Comparison of ENCODE assay signal across 9 mouse cellular contexts in the genomic region with DNA sequence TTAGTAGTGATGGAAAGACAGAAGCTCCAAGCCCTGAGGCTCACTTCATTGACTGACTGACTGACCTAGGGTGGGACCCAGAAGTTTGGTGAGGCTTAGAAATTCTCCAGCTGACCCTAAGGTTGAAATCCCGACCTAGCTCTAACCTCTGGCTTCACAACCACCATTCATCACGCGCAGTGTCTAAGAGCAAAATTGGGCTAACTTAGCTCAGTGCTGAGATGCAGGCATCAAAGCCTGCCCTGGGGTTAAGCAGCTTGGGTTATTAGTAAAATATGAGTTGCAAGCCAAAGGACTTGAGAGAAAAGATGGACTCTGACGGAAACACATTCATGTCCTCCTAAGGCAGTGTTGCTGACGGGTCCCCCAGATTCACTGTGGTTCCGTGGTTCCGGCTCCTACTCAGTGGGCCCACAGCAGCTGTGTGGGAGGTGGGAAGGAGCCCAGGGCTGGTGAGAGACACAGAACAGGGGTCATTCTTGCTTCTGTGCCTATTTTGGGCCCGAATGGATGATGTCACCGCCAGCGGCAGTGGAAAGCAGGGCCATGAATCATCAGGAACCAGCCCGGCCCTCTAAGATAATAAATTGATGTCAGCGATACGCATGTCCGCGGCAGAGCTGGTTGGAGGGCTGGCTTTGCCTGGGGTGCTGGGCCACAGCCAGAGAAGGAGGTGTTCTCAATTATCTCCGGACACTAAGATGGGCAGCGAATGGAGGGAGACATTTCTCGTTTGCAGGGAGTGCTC.
DNase-seq lines count a peak whose midpoint lies in the region; ATAC-seq and TF ChIP-seq lines count a peak whose summit lies in the region.
"Had no signal": no experiment of that assay in that cellular context is flagged by ENCODE, and none has a peak within 500 bp of the region (broad histone marks: within the 10 kb centered on the region; RNA-seq: fewer than 3 reads in every experiment).

No protein-coding gene starts in this region.

- H3K4me1 ChIP-seq in CH12.LX (ENCODE audit: control insufficient read depth in 1 of 2, insufficient read depth in 2 of 2): peaks cover 0 to 11% of the 10 kb centered on the region in 2 experiments; a peak in 1 of 4 replicates
- peaks cover 79% of the 10 kb centered on the region for H3K4me1 ChIP-seq in hindbrain, embryonic 13.5 days (replicated peaks)
- peaks cover 34% of the 10 kb centered on the region for H3K4me1 ChIP-seq in lung, embryonic 15.5 days
- peaks cover 25% of the 10 kb centered on the region for H3K4me1 ChIP-seq in stomach, embryonic 15.5 days

- in situ Hi-C loops in CH12.LX (cut with MboI; ENCODE audit: low pct_ligation_motif_present, low pct_unique_long_range_greater_than_20kb, low sequenced_read_pairs): no loop called here

- ATAC-seq in hindbrain, embryonic 13.5 days (ENCODE audit: low FRiP score): no peak
- peak; percentile 47; the same call in 1 of the 2 replicates for ATAC-seq in lung, embryonic 15.5 days (ENCODE audit: borderline replicate concordance, extremely low read depth, low FRiP score, low TSS enrichment)
- peak; percentile 47; the same call in 1 of the 2 replicates for ATAC-seq in stomach, embryonic 15.5 days (ENCODE audit: insufficient read depth, low FRiP score, low read depth)
- no peak for ATAC-seq in erythroid progenitor cell, adult 5-6 weeks (replicated peaks; ENCODE audit: low FRiP score, poor library complexity, severe bottlenecking)

- H3K9me3 ChIP-seq in CH12.LX (replicated peaks; ENCODE audit: low read length): no peaks in the 10 kb centered on the region
- H3K9me3 ChIP-seq in hindbrain, embryonic 13.5 days: no peaks in the 10 kb centered on the region
- no peaks in the 10 kb centered on the region for H3K9me3 ChIP-seq in lung, embryonic 15.5 days
- H3K9me3 ChIP-seq in stomach, embryonic 15.5 days: no peaks in the 10 kb centered on the region
- H3K9me3 ChIP-seq: embryonic facial prominence, embryonic 15.5 days had no signal

- peaks cover 7 to 75% of the 10 kb centered on the region in 2 experiments for H3K36me3 ChIP-seq in CH12.LX (replicated peaks in 1 of 2; ENCODE audit: control insufficient read depth in 1 of 2, insufficient read depth in 1 of 2, low read length in 1 of 2)
- H3K36me3 ChIP-seq in hindbrain, embryonic 13.5 days: no peaks in the 10 kb centered on the region
- no peaks in the 10 kb centered on the region for H3K36me3 ChIP-seq in lung, embryonic 15.5 days
- no peaks in the 10 kb centered on the region for H3K36me3 ChIP-seq in stomach, embryonic 15.5 days
- H3K36me3 ChIP-seq: embryonic facial prominence, embryonic 15.5 days had no signal

- no peak for TF ChIP-seq POLR2A in CH12.LX (IDR thresholded peaks at IDR 0.05; ENCODE audit: low read depth, low read length)

- no peak for TF ChIP-seq EP300 in CH12.LX (IDR thresholded peaks at IDR 0.05; ENCODE audit: low read length)

- H3K4me2 ChIP-seq in CH12.LX (ENCODE audit: insufficient read depth, low read depth, poor library complexity, severe bottlenecking): no peak overlapping the region
- H3K4me2 ChIP-seq in hindbrain, embryonic 13.5 days: no peak overlapping the region
- H3K4me2 ChIP-seq in lung, embryonic 15.5 days: no peak overlapping the region
- peak overlapping the region; percentile 11; the same call in 1 of the 2 replicates for H3K4me2 ChIP-seq in stomach, embryonic 15.5 days
- H3K4me2 ChIP-seq: embryonic facial prominence, embryonic 15.5 days had no signal

- intact Hi-C loops in gastrocnemius, adult 2 months (cut with DNase I): no loop called here

- WGBS in hindbrain, embryonic 13.5 days: 39% methylated on average over 18 of the region's 18 CpGs
- 42% methylated on average over 18 of the region's 18 CpGs for WGBS in lung, embryonic 15.5 days
- 42% methylated on average over 18 of the region's 18 CpGs for WGBS in stomach, embryonic 15.5 days

- peak; percentile 58 to 71 for DNase-seq in cerebellum, postnatal 10 days
- no peak for DNase-seq in cerebellum, adult 8-10 months
- no peak for DNase-seq in CH12.LX (ENCODE audit: extremely low read depth)
- peak; percentile 83 for DNase-seq in gastrocnemius, adult 2 months

- no peak for TF ChIP-seq RAD21 in CH12.LX (IDR thresholded peaks at IDR 0.05; ENCODE audit: low read depth, low read length)

- no peaks in the 10 kb centered on the region for H3K27me3 ChIP-seq in CH12.LX (replicated peaks)
- H3K27me3 ChIP-seq in hindbrain, embryonic 13.5 days: no peaks in the 10 kb centered on the region
- no peaks in the 10 kb centered on the region for H3K27me3 ChIP-seq in lung, embryonic 15.5 days
- H3K27me3 ChIP-seq in stomach, embryonic 15.5 days (replicated peaks): no peaks in the 10 kb centered on the region
- H3K27me3 ChIP-seq: embryonic facial prominence, embryonic 15.5 days had no signal

- H3K4me3 ChIP-seq in CH12.LX (replicated peaks in 1 of 3; ENCODE audit: low read depth in 2 of 3, low read length in 2 of 3, poor library complexity in 1 of 3): no peak overlapping the region
- H3K4me3 ChIP-seq in gastrocnemius, adult 2 months: no peak overlapping the region
- H3K4me3 ChIP-seq in hindbrain, embryonic 13.5 days: no peak overlapping the region
- no peak overlapping the region for H3K4me3 ChIP-seq in lung, embryonic 15.5 days
- H3K4me3 ChIP-seq in stomach, embryonic 15.5 days (replicated peaks): no peak overlapping the region
- H3K4me3 ChIP-seq: embryonic facial prominence, embryonic 15.5 days had no signal

- H3K9ac ChIP-seq in CH12.LX (ENCODE audit: insufficient read depth, low read depth): no peak overlapping the region
- peak overlapping the region; percentile 46; the same call in 1 of the 2 replicates for H3K9ac ChIP-seq in hindbrain, embryonic 13.5 days
- H3K9ac ChIP-seq in lung, embryonic 15.5 days: no peak overlapping the region
- H3K9ac ChIP-seq in stomach, embryonic 15.5 days: no peak overlapping the region
- H3K9ac ChIP-seq: embryonic facial prominence, embryonic 15.5 days had no signal

- H3K27ac ChIP-seq in CH12.LX (ENCODE audit: insufficient read depth, low read depth): no peak overlapping the region
- H3K27ac ChIP-seq in gastrocnemius, adult 2 months: peak overlapping the region; percentile 68
- H3K27ac ChIP-seq in hindbrain, embryonic 13.5 days: peak overlapping the region; percentile 84
- no peak overlapping the region for H3K27ac ChIP-seq in lung, embryonic 15.5 days
- H3K27ac ChIP-seq in stomach, embryonic 15.5 days: no peak overlapping the region
- H3K27ac ChIP-seq: embryonic facial prominence, embryonic 15.5 days had no signal

- TF ChIP-seq CTCF in CH12.LX (conservative IDR thresholded peaks at IDR 0.05 in 1 of 2, IDR thresholded peaks at IDR 0.05 in 1 of 2; ENCODE audit: low read depth in 2 of 2, low read length in 2 of 2): no peak
- TF ChIP-seq CTCF in gastrocnemius, adult 2 months (IDR thresholded peaks at IDR 0.05): no peak

- H3K79me2 ChIP-seq in CH12.LX (replicated peaks; ENCODE audit: control insufficient read depth, extremely low read depth, insufficient read depth, poor library complexity, severe bottlenecking): no peaks in the 10 kb centered on the region

- dilution Hi-C loops in CH12.LX (cut with MboI; ENCODE audit: extremely low pct_ligation_motif_present, extremely low pct_unique_long_range_greater_than_20kb, low sequenced_read_pairs): no loop called here

TF ChIP-seq in CH12.LX, 34 proteins besides CTCF, POLR2A, EP300 and RAD21:
- peak; percentile 34; the same call in 1 of the 2 replicates for TF ChIP-seq ETS1 (conservative IDR thresholded peaks at IDR 0.05; ENCODE audit: low read depth, low read length)
- no peak for TF ChIP-seq ZC3H11A (IDR thresholded peaks at IDR 0.05; ENCODE audit: low read depth, low read length)
- no peak for TF ChIP-seq JUND (conservative IDR thresholded peaks at IDR 0.05; ENCODE audit: low read depth, low read length)
- TF ChIP-seq ELF1 (IDR thresholded peaks at IDR 0.05; ENCODE audit: low read depth, low read length): no peak
- no peak for TF ChIP-seq NRF1 (IDR thresholded peaks at IDR 0.05; ENCODE audit: low read depth, low read length)
- TF ChIP-seq CHD2 (IDR thresholded peaks at IDR 0.05; ENCODE audit: low read length): no peak
- no peak for TF ChIP-seq GABPA (IDR thresholded peaks at IDR 0.05; ENCODE audit: insufficient replicate concordance, low read depth, low read length)
- no peak for TF ChIP-seq MAZ (IDR thresholded peaks at IDR 0.05; ENCODE audit: low read depth, low read length)
- no peak for TF ChIP-seq CHD1 (IDR thresholded peaks at IDR 0.05; ENCODE audit: low read depth, low read length)

Comparison
In these comparisons a context has a peak if more than half of its experiments do, and no peak if none do; other contexts are left out.
1. DNase-seq: peak in cerebellum, postnatal 10 days (2 of 2) and gastrocnemius, adult 2 months (single experiment); none in cerebellum, adult 8-10 months (single experiment) and CH12.LX (single experiment).
2. H3K27ac ChIP-seq: peak in gastrocnemius, adult 2 months (single experiment) and hindbrain, embryonic 13.5 days (single experiment); none in CH12.LX (single experiment), lung, embryonic 15.5 days (single experiment) and stomach, embryonic 15.5 days (single experiment).
3. ATAC-seq: peak in lung, embryonic 15.5 days (single experiment) and stomach, embryonic 15.5 days (single experiment); none in hindbrain, embryonic 13.5 days (single experiment) and erythroid progenitor cell, adult 5-6 weeks (single experiment).